Mouse (Mus musculus) MN1 (cell line): ENCODE measurements around the gene Zfp553.

Experiments
- DNase-seq: peaks from one replicate; pipeline ENCODE4 v3.0.0-alpha.2; 2016; ENCODE audit warnings: low spot score

Zfp553 gene

DNA sequence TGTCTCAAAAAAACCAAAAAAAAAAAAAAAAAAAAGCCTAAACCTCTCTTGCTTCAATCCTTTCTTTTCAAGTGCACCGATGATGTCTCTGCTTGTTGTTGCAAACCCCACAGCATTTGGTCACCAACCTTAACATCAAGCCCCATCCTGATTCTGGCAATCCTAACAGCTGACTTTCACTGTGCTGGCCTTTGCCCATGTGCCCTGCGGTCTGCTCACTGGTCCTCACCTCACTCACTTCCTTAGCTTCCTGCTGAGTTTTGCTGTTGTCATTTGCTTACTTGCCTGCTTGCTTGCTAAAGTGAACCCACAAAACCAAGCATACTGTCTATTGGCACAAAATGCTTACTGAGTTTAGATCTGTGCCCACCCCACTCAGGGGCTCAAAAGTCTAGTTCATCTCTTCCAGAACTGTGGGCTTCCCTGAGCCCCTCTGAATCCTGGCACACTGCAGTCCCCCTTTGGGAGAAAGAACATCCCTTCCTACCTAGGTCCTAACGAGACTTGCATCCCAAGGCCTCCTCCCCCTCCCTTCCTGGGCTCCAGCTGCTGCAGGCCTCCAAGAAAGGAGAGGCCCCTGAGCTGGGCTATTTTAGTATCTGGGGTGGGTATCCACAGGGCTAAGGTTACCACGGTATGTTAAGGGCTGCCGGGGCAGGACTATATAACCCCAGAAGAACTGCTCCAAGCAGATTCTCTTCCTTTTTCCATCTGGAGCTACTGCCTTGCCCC is 21.7 kb upstream of the Zfp553 start:
- no peak for DNase-seq

DNA sequence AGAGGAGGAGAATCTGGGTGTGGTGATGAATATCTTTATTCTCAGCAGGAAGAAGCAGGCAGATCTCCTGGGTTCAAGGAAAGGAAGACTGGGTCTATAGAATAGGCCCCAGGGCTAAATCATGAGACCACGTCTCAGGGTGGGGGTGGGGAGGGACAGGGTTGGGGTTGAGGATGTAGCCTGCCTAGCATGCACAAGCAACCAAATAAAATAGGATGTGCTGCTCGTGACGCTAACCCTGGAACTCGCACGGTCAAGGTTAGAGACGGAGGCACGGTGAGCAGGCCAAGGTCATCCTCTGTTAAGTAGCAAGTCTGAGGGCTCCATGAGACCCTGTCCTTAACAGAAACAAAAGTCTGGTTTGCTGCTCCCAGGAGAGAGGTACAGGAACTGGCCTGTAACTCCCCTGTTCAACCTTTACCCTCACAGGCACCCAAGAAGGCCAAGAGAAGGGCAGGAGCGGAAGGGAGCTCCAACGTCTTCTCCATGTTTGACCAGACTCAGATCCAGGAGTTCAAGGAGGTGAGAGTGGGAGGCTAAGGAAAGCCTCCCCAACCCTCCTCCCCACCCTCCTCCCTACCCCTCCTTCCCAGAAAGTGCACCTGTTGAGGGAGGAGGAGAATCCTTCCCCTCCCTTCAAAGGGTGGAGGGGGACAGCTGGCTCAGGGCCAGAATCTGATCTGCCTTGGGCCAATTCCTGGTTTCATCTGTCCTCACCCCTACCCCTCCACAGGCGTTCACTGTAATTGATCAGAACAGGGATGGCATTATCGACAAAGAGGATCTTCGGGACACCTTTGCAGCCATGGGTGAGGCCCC is 20.2 kb upstream of the Zfp553 start:
- DNase-seq: no peak

DNA sequence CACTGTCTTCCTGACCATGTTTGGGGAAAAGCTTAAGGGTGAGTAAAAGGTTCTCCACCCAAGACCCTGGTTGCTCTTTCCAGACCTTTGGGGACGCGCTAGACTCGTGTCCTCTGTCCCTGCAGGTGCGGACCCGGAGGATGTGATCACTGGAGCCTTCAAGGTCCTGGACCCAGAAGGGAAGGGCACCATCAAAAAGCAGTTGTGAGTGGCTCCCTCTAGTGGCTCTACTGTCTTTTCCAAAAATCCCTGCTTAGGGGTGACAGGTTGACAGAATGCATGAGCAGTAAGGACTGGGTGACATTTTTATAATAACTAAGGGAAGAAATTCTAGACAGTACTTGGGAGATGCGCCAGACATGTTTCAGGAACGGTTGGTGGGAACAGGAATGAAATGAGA is 19.4 kb upstream of the Zfp553 start:
- peak; percentile 71 for DNase-seq

DNA sequence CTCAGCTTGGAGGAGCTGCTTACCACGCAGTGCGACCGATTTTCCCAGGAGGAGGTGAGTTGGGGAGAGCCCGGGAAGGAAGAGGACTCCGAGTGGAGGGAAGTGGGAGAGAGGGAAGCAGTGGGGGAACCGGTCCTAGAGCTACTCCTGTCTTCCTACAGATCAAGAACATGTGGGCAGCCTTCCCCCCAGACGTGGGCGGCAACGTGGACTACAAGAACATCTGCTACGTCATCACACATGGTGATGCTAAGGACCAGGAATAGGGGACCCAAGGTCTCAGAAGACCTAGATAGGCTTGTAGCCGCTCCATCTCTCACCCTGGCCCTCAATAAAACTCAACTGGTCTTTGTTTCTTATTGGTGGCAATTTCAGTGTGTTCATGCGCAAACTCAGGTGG is 18.9 kb upstream of the Zfp553 start:
- peak; percentile 51 for DNase-seq

DNA sequence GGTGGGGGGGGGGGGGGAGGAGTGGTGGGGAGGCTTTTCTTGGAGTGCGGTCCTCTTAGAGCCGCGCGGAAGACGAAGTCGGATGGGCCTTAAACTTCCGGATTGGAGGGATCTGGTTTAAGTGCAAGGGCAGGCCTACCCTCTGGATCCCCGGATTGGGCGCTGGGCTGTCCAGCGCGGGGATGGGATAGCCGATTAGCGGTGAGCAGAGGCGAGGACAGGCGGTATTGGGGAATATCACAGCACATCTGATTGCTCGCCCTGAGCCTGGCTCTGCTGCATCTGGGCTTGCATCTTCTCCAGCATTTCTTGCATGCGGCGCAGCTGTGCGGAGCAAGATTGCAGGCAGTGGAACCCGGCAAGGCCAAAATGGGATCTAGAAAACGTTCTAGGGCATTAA is 18.3 kb upstream of the Zfp553 start:
- DNase-seq: peak; percentile 73

DNA sequence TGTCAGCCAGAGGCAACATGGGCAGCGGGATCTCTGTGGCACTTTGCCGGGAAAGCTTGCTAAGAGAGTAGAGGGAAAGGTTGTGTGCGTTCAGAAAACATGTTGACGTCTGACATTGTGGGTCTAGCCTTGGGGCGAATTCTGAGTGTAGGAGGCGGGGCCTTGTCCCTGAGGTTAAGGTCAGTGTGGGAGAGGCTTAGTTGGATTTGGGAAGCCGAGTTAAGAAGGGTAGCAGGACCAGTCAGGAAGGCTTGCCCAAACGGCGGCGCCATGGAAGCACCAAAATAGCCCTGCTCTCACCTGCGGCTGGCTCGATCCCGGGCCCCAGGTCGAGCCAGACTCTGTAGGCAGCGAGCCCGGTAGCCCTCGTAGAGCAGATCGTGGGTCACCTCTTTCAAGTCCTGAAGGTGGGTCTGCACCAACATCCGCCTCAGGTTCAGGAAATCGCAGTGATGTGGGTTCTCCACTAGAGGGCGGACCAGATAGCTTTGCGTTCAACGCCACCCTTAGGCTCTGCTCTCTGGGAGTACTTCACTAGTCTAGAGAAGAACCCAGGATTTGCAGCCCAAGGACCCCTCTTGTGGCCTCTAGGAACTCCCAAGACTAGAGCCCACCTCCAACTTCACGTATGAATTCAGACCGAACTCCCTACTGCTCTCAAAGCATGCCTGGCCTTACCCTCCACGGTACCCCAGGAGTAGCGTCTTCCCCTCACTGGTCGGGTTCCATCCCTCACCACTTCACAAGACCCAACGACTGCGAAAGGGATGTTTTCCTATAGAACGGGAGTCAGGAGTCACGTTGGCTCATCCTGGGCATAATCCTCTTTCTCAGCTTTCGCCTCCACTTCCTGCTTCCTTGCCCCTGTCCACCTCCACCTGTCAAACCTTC is 17.6 kb upstream of the Zfp553 start:
- DNase-seq: peak; percentile 82

DNA sequence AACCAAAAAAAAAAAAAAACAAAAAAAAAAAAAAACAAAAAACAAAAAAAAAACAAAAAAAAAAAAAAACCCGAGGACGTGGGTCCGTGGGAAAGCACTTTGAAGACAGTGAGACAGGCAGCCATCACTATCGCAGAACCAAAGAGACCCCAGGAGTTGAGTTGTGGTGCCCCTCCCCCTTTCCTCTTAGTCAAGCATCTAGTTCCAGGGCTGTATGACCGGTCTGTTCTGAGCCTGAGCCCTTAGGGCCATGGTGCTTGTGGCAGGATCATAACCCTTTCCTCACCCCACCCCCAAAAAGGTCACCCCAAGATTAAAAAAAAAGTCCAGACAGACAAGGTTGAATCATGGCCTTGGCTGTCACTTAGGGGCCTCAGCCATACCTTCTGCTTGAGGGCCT is 16.6 kb upstream of the Zfp553 start:
- no peak for DNase-seq

DNA sequence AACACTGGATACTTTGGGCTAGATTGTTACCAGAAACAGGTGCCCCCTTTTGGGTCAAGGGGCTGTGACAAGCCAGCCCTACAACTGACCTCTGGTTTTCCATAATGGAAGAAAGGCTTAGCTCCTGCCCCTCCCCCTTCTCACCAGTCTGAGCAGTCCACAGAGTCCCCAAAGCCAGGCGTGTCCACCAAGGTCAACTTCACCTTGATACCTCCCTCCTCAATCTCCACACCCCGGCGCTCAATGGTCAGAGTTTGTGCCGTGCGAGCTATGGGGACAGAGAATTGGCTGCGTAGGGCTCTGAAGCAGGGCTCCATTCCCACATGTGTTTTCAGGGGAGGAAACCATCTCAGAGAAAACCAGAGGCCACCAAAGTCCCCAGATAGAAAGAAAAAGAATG is 15.4 kb upstream of the Zfp553 start:
- no peak for DNase-seq

DNA sequence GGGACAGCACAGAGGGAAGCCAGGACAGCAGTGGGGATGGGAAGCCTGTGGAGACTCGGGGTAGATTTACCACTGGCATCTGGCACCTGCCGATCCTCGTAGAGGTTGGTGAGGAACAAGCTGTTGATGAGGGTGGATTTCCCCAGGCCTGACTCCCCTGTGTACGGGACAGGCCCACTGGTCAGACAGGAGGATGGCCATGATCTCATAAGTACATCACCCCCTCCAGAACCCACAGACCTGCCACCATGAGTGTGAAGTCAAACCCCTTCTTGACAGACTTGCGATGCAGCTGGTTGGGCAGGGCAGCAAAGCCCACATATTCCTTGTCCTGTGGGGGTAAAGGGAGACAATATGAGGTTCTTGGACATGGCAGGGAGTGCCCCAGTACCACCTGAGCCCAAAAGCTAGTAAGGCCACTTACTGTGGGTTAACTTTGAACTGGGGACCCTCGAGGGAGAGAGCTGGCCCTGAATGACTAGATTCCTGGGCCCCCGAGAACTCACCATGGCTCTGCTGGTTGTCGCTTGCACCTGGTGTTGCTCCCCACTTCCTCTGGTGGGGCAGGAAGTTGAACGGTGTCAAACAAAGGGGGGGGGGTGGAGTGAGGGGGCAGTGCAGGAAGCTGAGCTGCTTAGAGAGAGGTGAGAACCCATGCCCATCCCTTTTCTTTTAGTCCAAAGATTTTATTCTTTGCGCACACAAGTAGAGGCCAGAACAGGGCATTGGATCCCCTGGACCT is 14.8 kb upstream of the Zfp553 start:
- no peak for DNase-seq

DNA sequence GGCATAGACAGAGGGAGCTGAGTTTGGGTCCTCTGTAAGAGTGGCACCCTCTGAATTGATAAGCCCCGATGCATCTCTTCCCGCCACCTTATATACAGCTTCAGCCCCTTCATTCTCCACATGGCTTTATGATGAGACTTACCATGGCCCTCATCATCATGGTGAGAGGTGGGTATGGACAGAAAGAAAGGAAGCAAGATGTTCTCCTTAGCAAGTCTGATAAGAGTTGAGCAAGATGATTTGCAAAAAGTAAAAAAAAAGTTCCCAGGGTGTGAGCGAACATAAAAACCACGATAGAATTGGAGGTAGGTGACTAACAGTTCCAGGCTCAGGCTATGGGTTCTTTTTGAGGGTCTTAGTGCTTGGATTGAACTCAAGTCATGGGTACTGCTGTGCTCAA is 14.2 kb upstream of the Zfp553 start:
- no peak for DNase-seq

DNA sequence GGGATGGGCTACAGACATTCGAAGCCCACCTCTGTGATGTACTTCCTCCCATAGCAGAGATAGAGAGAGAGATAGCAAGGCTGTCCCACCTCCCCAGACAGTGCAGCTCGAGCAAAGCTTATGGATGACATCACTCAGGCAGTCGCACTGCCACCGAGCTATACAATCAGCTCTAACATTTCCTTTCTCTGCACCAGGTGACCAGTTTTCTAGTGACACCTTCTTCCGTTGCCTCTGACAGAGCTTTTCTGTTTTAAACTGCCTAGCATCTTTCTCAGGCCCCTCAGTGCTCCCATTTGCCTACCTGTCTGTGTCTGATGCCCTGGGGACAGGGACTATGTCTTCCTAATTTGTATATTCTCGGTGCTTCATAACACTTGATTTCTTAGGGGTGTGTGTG is 12.4 kb upstream of the Zfp553 start:
- DNase-seq: no peak

DNA sequence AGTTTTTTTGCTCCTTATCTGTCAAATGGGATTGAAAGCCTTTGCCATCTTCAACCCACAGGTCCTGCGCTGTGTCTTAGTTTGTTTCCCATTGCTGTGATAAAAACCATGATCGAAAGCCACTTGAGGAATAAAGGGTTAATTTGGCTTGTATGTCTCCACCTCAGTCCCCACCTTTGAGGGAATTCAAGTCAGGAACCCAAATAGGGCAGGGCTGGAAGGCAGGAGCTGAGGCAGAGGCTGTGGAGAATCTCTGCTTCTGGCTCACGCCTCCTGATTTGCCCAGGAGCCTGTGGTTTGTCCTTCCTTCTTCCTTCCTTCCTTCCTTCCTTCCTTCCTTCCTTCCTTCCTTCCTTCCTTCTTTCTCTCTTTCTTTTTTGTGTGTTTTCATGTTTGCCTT is 9.8 kb upstream of the Zfp553 start:
- no peak for DNase-seq

DNA sequence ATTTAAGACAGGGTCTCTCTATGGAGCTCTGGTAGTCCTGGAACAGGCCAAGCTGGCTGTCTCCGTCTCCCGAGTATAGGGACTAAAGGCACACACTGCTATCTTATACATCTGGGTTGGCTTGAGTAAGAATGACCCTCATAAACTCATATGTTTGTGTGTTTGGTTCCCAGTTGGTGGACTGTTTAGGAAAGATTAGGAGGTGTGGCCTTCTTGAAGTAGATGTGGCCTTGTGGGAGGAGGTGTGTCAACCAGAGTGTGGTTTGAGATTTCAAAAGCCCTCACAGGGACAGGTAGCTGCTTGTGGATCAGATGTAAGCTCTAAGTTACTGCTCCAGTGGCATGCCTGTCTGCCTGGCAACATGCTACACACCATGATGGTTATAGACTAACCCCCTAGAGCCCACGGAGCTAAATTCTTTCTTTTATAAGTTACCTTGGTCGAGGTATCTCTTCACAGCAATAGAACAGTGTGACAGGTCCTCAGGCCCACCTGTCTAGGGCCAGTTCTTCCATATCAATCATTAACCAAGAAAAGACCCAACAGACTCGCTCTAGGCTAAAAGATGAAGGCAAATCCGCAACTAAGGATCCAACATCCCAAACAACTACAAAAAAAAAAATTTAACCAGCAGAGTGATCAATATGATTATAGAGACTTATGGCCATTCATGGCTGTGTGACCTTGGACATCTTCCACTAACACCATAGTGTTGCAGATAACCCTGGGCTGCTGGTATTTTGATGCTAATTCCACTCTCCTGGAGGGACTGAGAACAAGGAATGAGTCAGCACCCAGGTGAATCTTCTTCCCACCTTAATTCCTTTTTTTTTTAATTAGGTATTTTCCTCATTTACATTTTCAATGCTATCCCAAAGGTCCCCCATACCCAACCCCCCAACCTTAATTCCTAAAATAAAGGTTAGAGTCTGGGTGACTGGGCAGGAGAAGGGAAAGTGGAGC is 9.1 kb upstream of the Zfp553 start:
- no peak for DNase-seq

DNA sequence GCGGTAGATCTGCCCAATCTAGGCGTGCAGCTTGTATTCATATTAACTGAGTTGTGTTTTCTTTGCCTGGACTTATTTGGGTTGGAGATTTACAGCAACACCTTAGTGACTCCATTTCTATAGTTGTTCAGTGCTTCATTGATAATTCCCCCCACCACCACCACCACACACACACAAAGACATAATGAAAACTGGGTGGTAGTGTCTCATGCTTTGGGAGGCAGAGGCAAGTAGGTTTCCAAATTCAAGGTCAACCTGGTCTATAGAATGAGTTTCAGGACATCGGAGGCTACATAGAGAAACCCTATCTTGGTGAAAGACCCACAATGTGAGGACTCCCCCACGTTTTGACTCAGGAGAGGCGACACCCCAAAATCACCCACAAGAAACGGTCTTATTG is 8.2 kb upstream of the Zfp553 start:
- DNase-seq: no peak

DNA sequence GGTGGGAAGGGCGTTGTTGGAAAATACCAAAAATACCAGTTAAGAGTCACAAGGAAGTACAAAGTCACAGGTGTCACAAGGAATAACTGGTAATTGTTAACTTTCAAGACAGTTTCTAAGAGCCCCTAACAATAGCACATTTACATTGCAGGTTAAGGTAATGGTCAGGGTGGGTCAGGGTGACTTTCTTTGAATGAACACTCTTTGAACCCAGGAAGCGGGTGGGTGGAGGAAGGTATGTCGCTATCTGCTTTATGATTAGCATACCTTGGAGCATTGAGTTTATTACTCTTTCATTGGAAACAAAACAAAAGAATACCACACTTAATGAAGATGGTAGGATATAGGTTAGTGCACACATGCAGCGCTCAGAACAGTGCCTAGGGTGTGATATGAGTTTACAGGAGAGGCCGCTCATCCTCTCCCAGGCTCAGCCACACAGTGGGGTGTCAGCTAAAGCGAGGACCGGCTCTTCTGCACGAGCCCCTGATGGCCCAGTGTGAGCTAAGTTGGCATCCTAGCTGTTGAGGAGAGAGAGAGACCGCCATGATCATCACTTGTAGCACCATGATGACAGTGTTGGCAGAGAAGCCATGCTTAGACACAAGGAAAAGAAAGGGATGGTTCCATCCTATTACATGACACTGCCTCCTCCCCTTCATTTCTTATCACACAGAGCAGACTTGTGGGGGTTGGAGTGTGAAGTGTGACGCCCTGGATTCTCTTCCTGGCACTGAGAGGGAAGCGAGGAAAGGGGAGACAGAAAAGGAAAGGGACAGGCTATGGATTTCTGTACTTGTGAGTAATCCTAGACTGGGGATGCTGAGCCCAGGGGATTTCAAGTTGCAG is 7.5 kb upstream of the Zfp553 start:
- no peak for DNase-seq

DNA sequence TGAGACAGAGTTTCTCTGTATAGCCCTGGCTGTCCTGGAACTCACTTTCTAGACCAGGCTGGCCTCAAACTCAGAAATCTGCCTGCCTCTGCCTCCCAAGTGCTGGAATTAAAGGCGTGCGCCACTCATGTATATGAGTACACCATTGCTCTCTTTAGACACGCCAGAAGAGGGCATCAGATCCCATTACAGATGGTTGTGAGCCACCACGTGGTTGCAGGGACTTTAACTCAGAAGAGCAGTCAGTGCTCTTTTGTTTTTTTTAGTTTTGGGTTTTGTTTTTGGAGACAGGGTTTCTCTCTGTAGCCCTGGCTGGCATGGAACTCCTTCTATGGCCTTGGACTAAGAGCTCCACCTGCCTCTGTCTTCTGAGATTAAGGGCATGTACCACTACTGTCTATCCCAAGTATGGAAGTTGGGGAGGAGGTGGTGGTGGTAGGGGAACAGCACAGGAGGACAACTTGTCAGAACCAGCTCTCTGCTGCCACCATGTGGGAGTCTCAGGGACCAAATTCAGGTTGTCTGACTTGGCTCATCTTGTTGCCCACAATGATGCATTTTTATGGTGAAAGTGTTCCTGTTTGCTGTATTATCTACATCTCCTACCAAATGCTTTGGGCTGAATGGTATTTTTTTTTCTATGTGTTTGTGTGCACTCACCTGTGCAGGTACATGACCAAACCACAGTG is 4.1 kb upstream of the Zfp553 start:
- DNase-seq: peak; percentile 86

DNA sequence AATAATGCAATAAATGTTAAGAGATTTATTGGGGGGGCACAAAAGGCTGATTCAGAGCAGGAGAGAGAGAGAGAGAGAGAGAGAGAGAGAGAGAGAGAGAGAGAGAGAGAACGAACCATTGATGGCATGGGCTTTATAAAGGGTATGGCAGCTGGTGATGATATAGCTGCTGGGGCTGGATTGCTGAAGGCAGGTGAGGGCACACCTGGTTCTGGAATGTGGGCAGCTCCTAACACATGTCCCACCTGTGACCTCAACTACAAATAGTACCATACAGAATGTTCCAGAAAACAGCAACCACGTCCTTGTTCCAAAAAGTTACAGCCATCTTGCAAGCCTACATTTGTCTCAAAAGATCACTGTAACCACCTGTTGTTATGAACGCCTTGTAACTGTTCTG is 1.5 kb upstream of the Zfp553 start:
- no peak for DNase-seq

DNA sequence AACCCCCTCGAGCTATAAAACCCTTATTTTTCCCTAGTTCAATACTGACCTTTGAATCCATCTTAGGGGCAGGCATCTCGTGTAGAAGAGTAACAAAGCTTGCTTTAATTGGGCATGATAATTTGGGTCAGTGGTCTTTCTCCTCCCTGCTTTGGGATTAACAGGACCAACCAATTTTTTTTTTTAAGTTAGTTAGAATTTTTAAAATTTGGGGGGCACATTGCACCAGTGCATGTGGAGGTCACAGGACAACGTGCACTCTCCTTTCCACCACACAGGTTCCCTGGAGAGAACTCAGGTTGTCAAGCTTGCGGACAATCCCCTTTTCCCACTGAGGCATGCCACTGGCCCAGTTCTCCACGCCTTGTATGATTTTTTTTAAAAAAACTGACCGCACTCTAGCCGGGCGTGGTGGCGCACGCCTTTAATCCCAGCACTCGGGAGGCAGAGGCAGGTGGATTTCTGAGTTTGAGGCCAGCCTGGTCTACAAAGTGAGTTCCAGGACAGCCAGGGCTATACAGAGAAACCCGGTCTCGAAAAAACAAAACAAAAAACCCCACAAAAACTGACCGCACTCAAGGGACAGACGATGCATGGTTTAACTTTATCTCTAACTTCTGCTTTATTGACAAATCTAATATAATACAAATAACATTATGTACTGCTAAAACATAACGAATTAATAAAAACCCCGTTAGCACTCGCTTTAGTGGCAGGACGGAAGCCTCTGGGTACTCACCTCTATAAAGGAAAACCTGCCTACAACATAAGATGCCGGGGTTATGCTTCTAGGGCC is 837 bp upstream of the Zfp553 start:
- peak; percentile 45 for DNase-seq
